Mouse (Mus musculus): ENCODE data around the gene Sema6d. TPM values are rescaled to one million over a fixed set of nuclear protein-coding genes. Genes with fewer than 3 reads are reported as not detected.

Gene Sema6d
- polyA plus RNA-seq, 1 experiment from 2014 or later: 14.6 TPM

DNA sequence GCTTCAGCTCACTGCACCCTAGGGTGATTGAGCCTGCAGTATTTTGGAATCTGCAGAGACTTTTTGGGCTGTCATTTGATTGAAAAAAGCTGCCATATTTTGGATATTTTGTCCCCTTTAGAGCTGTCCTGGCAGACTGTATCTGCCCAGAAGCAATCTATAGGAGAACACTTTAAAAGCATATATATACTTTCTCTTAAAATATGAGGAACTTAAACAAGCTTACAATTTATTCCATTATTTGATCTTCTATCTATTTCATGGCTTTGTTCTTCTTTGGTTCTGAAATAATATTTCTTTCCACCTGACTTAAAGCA is 11.4 kb downstream of the Sema6d start:
- no peak overlapping the region for H3K9ac ChIP-seq (ENCODE audit: low read depth, low read length)
- H3K27ac ChIP-seq (replicated peaks; ENCODE audit: low read depth, low read length): no peak overlapping the region
- H3K27me3 ChIP-seq (replicated peaks; ENCODE audit: control insufficient read depth, insufficient read depth, low read length): no peaks in the 10 kb centered on the region
- DNase-seq (ENCODE audit: low spot score): no peak
- peaks cover 7% of the 10 kb centered on the region; the same call in 1 of the 2 replicates for H3K4me1 ChIP-seq (ENCODE audit: control insufficient read depth, insufficient read depth, low read length)
- 0 out of 2 replicates have a peak, but pooled peaks have one; percentile 15 for ATAC-seq (ENCODE audit: low read depth)
- H3K36me3 ChIP-seq (ENCODE audit: control insufficient read depth, insufficient read depth, low read length): no peaks in the 10 kb centered on the region
- no peak overlapping the region for H3K4me2 ChIP-seq (ENCODE audit: low read depth, low read length)
- H3K9me3 ChIP-seq (ENCODE audit: control insufficient read depth, low read length): no peaks in the 10 kb centered on the region
- no peak overlapping the region for H3K4me3 ChIP-seq (ENCODE audit: low read depth, low read length)

- DNase-seq (ENCODE audit: low spot score) (peak; percentile 80), ATAC-seq (ENCODE audit: low read depth) (0 out of 2 replicates have a peak, but pooled peaks have one; percentile 41)
- Histone ChIP-seq H3K9ac (ENCODE audit: low read depth, low read length) (no peak overlapping the region), H3K27ac (replicated peaks; ENCODE audit: low read depth, low read length) (no peak overlapping the region), H3K9me3 (ENCODE audit: control insufficient read depth, low read length) (no peaks in the 10 kb centered on the region), H3K4me2 (ENCODE audit: low read depth, low read length) (no peak overlapping the region), H3K4me3 (ENCODE audit: low read depth, low read length) (no peak overlapping the region), H3K27me3 (replicated peaks; ENCODE audit: control insufficient read depth, insufficient read depth, low read length) (no peaks in the 10 kb centered on the region), H3K36me3 (ENCODE audit: control insufficient read depth, insufficient read depth, low read length) (no peaks in the 10 kb centered on the region), H3K4me1 (ENCODE audit: control insufficient read depth, insufficient read depth, low read length) (peaks cover 7% of the 10 kb centered on the region; the same call in 1 of the 2 replicates)
- WGBS: 30% methylated on average over 5 of the region's 5 CpGs
These were observed 11.8 kb downstream of the Sema6d start for GRCm38 (mm10) chr2:124101580-124101979.

DNA sequence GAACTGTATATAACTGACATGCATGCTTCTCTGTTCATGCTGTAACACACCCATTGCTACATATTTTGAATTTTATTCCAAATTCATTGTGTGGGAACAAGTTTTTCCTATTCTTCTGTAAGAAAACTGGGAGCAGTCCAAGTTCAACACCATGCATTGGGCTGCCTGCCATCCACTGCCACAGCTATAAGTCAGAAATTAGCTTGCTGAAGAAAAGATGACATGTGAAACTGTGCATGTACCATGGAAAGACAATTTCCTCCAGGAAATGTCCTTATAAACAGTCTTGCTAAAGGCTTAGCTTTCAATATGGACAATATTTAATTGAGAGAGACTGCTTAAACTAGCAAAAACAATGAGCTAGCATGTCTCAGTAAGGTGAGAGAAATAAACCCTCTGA is 13.5 kb downstream of the Sema6d start:
- Histone ChIP-seq H3K36me3 (ENCODE audit: control insufficient read depth, insufficient read depth, low read length) (no peaks in the 10 kb centered on the region), H3K27me3 (replicated peaks; ENCODE audit: control insufficient read depth, insufficient read depth, low read length) (no peaks in the 10 kb centered on the region), H3K4me2 (ENCODE audit: low read depth, low read length) (no peak overlapping the region), H3K4me1 (ENCODE audit: control insufficient read depth, insufficient read depth, low read length) (peaks cover 7% of the 10 kb centered on the region; the same call in 1 of the 2 replicates), H3K4me3 (ENCODE audit: low read depth, low read length) (no peak overlapping the region), H3K9ac (ENCODE audit: low read depth, low read length) (no peak overlapping the region), H3K9me3 (ENCODE audit: control insufficient read depth, low read length) (no peaks in the 10 kb centered on the region), H3K27ac (replicated peaks; ENCODE audit: low read depth, low read length) (no peak overlapping the region)
- ATAC-seq (ENCODE audit: low read depth): no peak
- DNase-seq (ENCODE audit: low spot score): peak; percentile 58

GRCm38 (mm10) chr2:124118469-124119243 is 28.9 kb downstream of the Sema6d start:
- Histone ChIP-seq H3K36me3 (ENCODE audit: control insufficient read depth, insufficient read depth, low read length) (no peaks in the 10 kb centered on the region), H3K27me3 (replicated peaks; ENCODE audit: control insufficient read depth, insufficient read depth, low read length) (no peaks in the 10 kb centered on the region), H3K9ac (ENCODE audit: low read depth, low read length) (no peak overlapping the region), H3K9me3 (ENCODE audit: control insufficient read depth, low read length) (no peaks in the 10 kb centered on the region), H3K27ac (replicated peaks; ENCODE audit: low read depth, low read length) (no peak overlapping the region), H3K4me1 (ENCODE audit: control insufficient read depth, insufficient read depth, low read length) (no peaks in the 10 kb centered on the region), H3K4me3 (ENCODE audit: low read depth, low read length) (no peak overlapping the region), H3K4me2 (ENCODE audit: low read depth, low read length) (no peak overlapping the region)
- 47% methylated on average over 11 of the region's 11 CpGs for WGBS
- no peak for ATAC-seq (ENCODE audit: low read depth)
- peak; percentile 25 for DNase-seq (ENCODE audit: low spot score)

DNA sequence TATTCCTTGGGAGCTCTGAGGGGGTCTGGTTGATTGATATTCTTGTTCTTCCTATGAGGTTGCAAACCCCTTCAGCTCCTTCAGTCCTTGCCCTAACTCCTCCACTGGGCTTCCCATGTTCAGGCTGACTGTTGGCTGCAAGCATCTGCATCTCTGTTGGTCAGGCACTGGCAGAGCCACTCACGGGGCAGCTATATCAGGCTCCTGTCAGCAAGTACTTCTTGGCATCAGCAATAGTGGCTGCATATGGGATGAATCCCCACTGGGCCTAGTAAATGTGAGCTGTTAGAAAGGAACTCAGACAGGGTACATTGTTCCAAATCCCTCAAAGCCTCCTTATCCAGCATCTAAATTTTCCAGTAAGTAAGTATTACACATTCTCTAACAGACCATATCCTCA is 30.6 kb downstream of the Sema6d start:
- Histone ChIP-seq H3K27ac (replicated peaks; ENCODE audit: low read depth, low read length) (no peak overlapping the region), H3K36me3 (ENCODE audit: control insufficient read depth, insufficient read depth, low read length) (no peaks in the 10 kb centered on the region), H3K4me3 (ENCODE audit: low read depth, low read length) (no peak overlapping the region), H3K9me3 (ENCODE audit: control insufficient read depth, low read length) (no peaks in the 10 kb centered on the region), H3K9ac (ENCODE audit: low read depth, low read length) (no peak overlapping the region), H3K4me1 (ENCODE audit: control insufficient read depth, insufficient read depth, low read length) (no peaks in the 10 kb centered on the region), H3K27me3 (replicated peaks; ENCODE audit: control insufficient read depth, insufficient read depth, low read length) (no peaks in the 10 kb centered on the region), H3K4me2 (ENCODE audit: low read depth, low read length) (no peak overlapping the region)
- ATAC-seq (ENCODE audit: low read depth) (no peak), DNase-seq (ENCODE audit: low spot score) (no peak)
- WGBS: 58% methylated on average over 1 of the region's 1 CpGs

GRCm38 (mm10) chr2:124121539-124121938 is 31.8 kb downstream of the Sema6d start:
- Histone ChIP-seq H3K4me1 (ENCODE audit: control insufficient read depth, insufficient read depth, low read length) (no peaks in the 10 kb centered on the region), H3K9ac (ENCODE audit: low read depth, low read length) (no peak overlapping the region), H3K36me3 (ENCODE audit: control insufficient read depth, insufficient read depth, low read length) (no peaks in the 10 kb centered on the region), H3K4me3 (ENCODE audit: low read depth, low read length) (no peak overlapping the region), H3K9me3 (ENCODE audit: control insufficient read depth, low read length) (no peaks in the 10 kb centered on the region), H3K27ac (replicated peaks; ENCODE audit: low read depth, low read length) (no peak overlapping the region), H3K4me2 (ENCODE audit: low read depth, low read length) (no peak overlapping the region), H3K27me3 (replicated peaks; ENCODE audit: control insufficient read depth, insufficient read depth, low read length) (no peaks in the 10 kb centered on the region)
- ATAC-seq (ENCODE audit: low read depth) (no peak), DNase-seq (ENCODE audit: low spot score) (no peak)
- WGBS: 90% methylated on average over 2 of the region's 2 CpGs

GRCm38 (mm10) chr2:124125504-124125903 is 35.7 kb downstream of the Sema6d start:
- WGBS: 85% methylated on average over 7 of the region's 7 CpGs
- H3K27ac ChIP-seq (replicated peaks; ENCODE audit: low read depth, low read length): no peak overlapping the region

GRCm38 (mm10) chr2:124126853-124127252 is 37.1 kb downstream of the Sema6d start:
- H3K9ac ChIP-seq (ENCODE audit: low read depth, low read length): no peak overlapping the region
- no peak overlapping the region for H3K4me2 ChIP-seq (ENCODE audit: low read depth, low read length)
- no peak overlapping the region for H3K4me3 ChIP-seq (ENCODE audit: low read depth, low read length)
- ATAC-seq (ENCODE audit: low read depth) (no peak), DNase-seq (ENCODE audit: low spot score) (no peak)
- no peaks in the 10 kb centered on the region for H3K36me3 ChIP-seq (ENCODE audit: control insufficient read depth, insufficient read depth, low read length)
- H3K27ac ChIP-seq (replicated peaks; ENCODE audit: low read depth, low read length): no peak overlapping the region
- H3K27me3 ChIP-seq (replicated peaks; ENCODE audit: control insufficient read depth, insufficient read depth, low read length): no peaks in the 10 kb centered on the region
- no peaks in the 10 kb centered on the region for H3K4me1 ChIP-seq (ENCODE audit: control insufficient read depth, insufficient read depth, low read length)
- no peaks in the 10 kb centered on the region for H3K9me3 ChIP-seq (ENCODE audit: control insufficient read depth, low read length)
- WGBS: 54% methylated on average over 3 of the region's 3 CpGs

More at GRCm38 (mm10) chr2:124125504-124125903, 35.7 kb downstream of the Sema6d start:
- Histone ChIP-seq H3K9me3 (ENCODE audit: control insufficient read depth, low read length) (no peaks in the 10 kb centered on the region), H3K36me3 (ENCODE audit: control insufficient read depth, insufficient read depth, low read length) (no peaks in the 10 kb centered on the region), H3K9ac (ENCODE audit: low read depth, low read length) (no peak overlapping the region), H3K4me2 (ENCODE audit: low read depth, low read length) (no peak overlapping the region), H3K4me3 (ENCODE audit: low read depth, low read length) (no peak overlapping the region), H3K27me3 (replicated peaks; ENCODE audit: control insufficient read depth, insufficient read depth, low read length) (no peaks in the 10 kb centered on the region), H3K4me1 (ENCODE audit: control insufficient read depth, insufficient read depth, low read length) (no peaks in the 10 kb centered on the region)
- DNase-seq (ENCODE audit: low spot score) (no peak), ATAC-seq (ENCODE audit: low read depth) (no peak)

DNA sequence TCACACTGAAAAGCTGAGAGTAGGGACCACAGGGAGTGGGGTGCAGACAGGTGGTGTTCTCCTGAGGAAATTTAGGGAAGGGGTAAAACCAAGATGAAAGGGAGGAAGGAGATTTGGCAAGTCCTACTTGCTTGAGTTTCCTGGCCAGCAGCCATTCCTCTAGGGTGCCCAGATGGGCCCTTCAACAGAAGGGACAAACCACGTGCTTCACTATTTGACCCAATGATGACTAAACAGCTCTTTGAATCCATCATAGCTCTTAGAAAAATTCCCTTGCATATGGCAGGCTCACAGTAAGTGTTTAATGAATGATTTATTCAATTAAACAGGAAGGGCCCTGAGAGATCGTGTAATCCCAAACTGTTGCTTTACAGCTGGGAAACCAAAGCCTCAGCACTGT is 41.1 kb downstream of the Sema6d start:
- no peak for DNase-seq (ENCODE audit: low spot score)
- no peak overlapping the region for H3K27ac ChIP-seq (replicated peaks; ENCODE audit: low read depth, low read length)
- H3K36me3 ChIP-seq (ENCODE audit: control insufficient read depth, insufficient read depth, low read length): no peaks in the 10 kb centered on the region
- H3K27me3 ChIP-seq (replicated peaks; ENCODE audit: control insufficient read depth, insufficient read depth, low read length): no peaks in the 10 kb centered on the region
- 76% methylated on average over 2 of the region's 2 CpGs for WGBS
- no peak overlapping the region for H3K9ac ChIP-seq (ENCODE audit: low read depth, low read length)
- H3K9me3 ChIP-seq (ENCODE audit: control insufficient read depth, low read length): no peaks in the 10 kb centered on the region
- no peaks in the 10 kb centered on the region for H3K4me1 ChIP-seq (ENCODE audit: control insufficient read depth, insufficient read depth, low read length)
- no peak for ATAC-seq (ENCODE audit: low read depth)
- H3K4me2 ChIP-seq (ENCODE audit: low read depth, low read length): no peak overlapping the region
- no peak overlapping the region for H3K4me3 ChIP-seq (ENCODE audit: low read depth, low read length)
